Mouse (Mus musculus) layer of hippocampus, adult 9-11 months (tissue): ENCODE measurements around the gene Klf9.

Experiments
- DNase-seq: peaks from one replicate; pipeline ENCODE4 v3.0.0; 2022

The Klf9 gene

DNA sequence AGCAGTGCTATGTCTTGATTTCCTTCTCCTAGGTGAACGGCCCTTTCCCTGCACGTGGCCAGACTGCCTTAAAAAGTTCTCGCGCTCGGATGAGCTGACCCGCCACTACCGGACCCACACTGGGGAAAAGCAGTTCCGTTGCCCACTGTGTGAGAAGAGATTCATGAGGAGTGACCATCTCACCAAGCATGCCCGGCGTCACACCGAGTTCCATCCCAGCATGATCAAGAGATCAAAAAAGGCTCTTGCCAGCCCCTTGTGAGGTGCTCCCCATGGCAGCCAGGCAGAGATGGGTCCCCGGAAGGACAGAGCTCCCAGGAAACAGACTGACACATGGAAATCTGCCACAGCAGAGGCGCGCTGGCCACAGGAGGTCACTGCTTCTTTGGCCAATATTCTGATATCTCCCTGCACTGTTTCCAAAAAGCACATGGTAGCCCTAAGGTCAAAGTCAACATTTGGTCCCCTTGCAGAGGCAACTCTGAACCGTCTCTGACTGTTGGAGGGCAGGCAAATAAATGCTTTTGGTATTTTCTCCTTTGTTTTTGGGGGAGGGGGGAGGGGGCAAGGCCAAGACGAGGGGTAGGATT lies 23.7 kb downstream of the Klf9 start:
- DNase-seq, result no peak

DNA sequence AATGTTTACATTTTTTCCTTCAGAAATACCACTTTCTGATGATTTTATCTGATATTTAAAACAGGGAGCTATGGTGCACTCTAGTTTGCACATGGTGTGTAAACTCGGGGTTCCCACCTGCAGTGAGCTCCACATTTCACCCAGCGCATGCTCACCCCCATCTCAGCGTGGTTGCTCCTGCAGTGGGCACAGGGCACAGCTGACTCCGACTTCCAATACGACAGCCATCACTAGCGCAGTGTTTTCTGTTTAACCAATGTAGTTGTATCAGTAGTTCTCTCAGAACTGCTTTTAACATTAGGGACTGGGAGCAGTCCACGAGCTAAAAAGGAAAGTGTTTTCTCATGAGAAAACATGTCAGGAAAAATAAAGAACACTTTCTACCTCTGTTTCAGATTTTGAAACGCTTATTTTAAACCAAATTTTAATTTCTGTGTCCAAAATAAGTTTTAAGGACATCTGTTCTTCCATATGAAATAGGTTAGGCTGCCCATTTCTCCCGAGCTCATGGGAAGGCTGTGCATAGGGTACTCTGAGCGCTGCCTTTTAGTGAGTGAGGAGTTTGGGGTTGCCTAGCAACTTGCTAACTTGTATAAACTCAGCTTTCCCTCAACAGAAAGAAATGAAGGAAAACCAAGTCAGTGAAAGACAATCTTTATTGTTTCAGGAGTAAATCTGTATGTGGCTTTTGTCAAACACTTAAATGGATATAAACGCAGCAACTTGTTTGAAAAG lies 25.7 kb downstream of the Klf9 start:
- no peak for DNase-seq

DNA sequence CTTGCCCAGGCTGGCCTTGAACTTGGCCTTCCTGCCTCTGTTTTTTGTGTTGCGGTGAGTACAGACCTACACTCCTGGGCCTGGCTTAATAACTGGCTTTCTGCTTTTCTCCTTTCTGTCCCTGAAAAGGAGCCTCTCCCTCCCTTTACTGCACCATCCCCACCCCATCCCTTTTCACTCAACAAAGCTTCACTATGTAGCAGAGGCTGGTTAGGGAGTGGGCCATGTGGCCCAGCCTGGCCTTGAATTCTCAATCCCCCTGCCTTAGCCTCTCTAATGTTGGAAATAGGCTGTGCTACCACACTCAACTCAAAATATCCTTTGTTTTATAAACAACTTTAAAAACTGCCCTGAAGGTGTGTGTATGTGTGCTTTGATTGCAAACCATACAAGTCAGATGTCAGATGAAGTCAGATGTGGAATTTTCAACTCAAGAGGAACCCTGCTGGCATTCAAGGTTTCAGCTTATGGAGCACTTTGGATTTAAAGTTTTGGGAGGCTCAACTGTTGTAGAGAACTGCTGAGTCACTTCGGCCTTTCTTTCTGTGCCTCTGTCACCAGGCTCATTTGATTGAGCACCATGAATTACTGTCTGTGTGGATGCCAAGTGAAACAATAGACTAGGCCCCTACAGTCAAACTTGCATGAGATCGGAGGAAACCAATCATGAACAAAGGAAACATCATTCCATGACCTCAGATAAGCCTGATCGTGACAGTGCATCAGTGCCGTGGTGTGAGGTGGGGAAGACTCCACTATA lies 28.1 kb downstream of the Klf9 start:
- no peak for DNase-seq

DNA sequence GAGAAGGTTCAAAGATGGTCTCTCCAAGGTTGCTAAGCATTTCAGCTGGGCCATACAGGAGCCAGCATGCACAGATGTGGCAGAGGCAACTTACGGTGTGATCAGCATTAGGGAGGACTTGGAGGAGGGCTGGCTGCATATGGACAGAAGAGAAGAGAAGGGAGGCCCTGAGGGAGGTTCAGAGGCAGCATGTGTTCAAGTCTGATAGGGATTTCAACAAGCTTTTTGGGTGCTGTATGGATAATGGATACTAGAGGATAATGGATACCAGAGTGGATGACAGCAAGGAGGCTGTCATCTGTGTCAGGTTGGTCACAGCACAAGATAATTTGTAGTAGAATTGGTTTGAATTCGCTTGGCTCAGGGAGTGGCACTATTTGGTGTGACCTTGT lies 28.6 kb downstream of the Klf9 start:
- no peak for DNase-seq

DNA sequence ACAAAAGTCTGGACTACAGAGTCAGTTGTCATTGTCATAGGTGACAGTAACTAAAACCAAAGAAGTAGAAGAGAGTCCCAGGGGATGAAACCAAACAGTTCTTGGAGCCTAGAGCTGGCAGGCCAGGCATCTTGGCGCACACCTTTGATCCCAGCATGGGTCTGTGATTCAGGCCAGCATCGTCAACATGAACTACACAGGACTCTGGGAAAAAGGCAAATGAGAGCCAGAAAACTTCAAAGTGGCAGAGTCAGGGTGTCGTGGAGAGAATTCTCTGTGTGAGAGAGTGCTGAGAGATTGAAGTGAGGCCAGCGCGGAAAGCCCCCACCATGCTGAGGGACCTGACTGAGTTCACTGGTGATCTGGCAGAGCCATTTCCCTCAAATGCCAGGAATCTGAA lies 29.4 kb downstream of the Klf9 start:
- DNase-seq, result no peak

DNA sequence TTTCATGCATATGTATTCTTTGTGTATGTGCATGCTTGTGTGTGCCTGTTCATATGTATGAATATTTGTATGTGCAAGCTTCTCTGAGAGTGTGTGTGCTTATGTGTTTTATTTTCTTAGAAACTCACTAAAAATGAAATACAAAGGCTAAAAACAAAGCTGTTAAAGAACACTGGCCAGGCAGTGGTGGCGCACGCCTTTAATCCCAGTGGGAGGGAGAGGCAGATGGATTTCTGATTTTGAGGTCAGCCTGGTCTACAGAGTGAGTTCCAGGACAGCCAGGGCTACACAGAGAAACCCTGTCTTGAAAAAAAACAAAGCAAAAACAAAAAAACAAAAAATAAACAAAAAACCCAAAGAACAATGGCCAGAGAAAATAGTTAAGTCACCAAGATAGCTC lies 30.1 kb downstream of the Klf9 start:
- no peak for DNase-seq

DNA sequence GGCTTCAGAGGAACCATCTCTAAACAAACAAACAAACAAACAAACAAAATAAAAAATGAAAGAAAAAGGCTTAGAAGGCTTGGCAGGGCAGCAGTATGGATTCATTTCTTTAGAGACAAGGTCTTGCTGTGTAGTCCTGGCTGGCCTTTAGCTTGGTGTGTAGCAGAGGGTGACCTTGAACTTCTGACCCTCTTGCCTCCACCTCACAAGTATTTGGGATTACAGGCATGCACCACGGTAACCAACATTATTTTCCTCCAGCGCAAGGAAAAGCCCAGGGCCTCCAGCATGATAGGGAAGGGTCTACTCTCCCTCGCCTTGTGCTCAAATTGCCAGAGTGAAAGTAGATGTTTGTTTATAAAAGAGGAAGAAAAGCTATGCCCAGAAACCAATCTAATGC lies 34.1 kb downstream of the Klf9 start:
- DNase-seq, result no peak

DNA sequence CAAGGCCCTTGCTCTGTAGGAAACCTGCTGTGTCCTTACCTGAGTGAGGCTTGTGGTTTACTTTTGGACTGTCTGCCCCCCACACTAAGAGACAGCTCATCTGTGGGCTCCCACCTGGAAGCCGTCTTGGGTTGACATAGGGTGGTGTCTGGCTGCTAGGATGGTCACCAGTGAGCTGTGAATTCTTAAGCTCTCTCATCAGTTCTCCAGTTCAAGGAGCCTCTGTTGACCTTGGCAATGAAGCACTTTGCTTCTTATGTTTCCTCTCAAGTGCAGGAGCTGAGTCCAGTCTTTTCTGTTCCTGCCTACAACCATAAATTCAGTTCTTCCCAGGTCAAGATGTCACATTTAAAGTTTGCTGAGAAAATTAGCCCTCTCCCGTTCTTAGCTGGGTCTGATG lies 34.5 kb downstream of the Klf9 start:
- DNase-seq, result no peak

DNA sequence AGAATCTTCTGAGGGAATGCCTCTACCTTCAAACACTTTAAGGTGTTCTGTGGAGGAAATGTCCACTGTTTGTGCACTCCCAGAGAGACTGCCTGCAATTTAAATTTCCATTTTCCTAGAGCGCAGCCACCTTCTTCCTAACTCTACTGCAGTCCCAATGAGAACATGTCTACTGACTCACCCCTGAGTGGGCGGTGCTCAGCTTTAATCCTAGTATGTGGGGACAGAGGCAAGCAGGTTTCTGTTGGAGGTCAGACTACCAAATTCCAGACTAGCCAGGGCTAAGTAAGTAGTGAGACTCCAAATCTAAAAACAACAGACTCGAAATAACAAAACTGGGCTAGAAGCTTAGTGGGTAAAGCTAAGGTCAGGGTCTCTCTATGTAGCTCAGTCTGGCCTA lies 37.5 kb downstream of the Klf9 start:
- DNase-seq, result no peak

DNA sequence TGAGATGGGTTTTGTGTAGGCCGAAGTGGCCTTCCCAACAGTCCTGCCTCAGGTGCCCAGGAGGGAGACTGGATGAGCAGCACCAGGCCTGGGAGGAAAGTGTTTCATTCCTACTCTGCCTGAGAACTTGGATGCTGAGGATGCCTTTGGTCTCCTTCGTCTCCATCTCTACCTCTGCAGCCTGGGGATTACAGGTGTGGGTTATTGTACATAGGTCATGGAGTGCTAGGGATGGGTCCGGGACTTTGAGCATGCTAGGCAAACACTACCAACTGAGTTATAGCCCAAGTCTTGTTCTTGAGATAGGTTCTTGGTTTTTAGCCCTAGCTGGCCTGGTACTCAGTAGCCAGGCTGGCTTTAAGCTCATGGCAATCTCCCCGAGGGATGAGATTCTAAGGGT lies 42.5 kb downstream of the Klf9 start:
- no peak for DNase-seq

DNA sequence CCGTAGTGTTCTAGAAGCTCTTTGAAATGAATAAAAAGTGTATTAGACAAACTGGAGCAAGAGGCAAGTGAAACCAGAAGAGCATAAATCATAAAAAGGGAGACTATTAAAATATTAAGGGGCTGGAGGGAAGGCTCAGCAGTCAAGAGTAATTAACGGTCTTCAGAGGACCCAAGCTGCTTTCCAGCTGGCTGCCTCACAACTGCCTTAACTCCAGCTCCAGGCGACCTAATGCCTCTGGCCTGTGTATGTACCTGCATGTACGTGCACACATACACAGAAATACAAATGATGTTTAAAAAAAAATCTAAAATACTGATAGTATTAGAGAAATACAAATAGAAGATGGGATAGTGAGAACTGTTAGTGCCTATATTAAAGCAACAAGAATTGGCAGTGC lies 43.0 kb downstream of the Klf9 start:
- no peak for DNase-seq

DNA sequence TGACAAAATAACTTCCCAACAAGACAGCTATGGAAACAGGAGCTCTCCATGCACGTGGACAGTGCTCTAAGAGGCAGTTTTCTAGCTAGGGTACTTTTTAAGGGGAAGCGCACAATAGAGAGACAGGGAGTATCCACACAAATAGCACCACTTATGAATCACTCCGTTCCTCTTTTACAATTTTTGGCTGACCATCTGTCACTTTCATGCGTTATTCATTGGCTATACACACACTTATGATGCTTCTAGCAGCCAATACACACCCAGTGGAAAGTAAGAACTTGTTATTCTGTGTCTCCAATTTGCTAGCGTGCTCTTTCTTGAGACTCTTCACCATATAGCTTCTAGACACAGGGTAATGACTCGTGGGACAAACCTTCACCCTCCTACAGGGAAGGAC lies 46.7 kb downstream of the Klf9 start:
- DNase-seq, result peak; percentile 26

DNA sequence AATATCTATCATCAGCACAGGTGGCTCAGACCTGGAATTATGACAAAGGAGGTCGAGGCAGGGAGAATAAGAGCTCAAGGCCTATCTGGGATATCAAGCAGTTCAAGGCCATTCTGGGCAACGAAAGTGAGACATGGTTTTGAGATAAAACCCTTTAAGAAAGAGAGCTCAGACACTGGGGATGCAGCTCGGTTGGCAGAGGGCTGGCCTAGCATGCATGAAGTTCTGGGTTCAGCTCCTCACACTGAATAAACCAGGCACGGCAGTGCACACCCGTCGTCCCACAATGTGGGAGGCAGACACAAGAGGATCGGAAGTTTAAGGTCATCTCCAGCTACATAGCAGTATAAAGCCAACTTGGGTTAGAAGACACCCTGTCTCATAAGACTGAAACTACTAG lies 48.0 kb downstream of the Klf9 start:
- DNase-seq, result no peak

DNA sequence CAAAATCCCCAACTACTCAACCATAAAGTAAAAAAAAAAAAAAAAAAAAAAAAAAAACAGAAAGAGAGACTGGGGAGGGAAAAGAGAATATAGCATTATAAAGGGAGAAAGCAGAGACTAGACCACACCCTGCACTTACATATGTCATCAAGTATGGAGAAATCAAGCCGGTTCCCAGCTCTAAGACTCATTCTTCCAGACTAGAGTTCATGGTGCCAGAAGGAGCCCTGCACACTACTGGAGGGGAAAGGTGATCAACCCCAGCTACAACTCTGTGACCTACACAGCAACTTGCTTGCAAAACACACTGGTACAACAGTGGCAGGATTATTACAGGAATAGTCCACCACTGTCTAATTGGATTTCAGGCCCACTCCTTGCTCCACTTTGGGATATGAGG lies 48.7 kb downstream of the Klf9 start:
- DNase-seq, result no peak

DNA sequence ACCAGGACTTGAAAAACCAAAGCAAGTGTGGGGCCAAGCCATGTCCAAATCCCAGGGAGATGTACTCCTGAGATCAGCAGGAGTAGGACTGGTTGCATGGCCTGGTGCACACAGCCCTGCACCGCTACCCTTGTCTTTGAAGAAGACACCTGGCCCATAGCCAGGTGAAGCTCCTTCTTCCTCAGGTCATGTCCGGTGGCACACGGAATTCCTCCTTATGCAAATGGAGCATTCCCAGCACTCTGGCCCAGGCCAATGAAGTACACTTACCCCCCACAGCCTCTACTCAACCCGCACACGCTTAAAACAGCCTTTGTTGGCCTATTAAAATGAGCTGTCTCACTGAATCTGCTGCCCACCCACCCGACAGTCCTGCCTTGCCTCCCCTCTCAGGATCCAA lies 50.5 kb downstream of the Klf9 start:
- DNase-seq, result no peak

DNA sequence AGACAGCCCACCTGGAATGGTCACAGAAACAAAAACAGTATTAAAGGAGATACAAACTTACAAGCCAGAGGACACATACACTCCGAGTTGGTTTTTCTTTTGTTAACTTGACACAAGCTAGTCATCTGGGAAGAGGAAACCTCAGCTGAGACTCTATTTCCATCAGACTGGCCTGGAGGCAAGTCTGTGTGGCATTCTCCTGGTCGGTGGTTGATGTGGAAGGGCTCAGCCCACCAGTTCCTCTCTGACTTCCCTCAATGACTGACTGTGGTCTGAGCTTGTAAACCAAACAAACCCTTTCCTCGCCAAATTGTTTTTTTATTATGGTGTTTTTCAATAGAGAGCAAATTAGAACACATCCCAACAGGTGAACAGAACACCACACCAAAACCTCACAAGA lies 52.0 kb downstream of the Klf9 start:
- DNase-seq, result no peak

DNA sequence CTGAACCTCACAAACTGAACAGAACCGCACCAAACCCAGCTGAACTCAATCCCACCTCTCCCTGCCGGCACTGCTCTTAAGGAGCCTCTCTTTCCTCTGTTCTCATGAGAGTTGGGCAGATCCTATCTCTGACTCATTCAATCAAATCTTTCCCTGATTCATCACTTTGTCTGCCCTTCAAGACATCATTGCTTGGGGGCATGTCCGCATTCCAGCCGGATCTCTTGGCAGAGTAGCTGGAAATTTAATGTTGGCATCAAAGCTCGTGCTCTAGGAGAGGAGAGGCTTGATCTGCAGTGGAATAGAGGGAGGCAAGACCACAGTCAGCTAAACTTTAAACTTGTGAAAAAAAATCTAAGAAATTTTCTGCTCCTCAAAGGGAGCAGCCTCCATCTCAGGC lies 61.1 kb downstream of the Klf9 start:
- DNase-seq, result no peak

DNA sequence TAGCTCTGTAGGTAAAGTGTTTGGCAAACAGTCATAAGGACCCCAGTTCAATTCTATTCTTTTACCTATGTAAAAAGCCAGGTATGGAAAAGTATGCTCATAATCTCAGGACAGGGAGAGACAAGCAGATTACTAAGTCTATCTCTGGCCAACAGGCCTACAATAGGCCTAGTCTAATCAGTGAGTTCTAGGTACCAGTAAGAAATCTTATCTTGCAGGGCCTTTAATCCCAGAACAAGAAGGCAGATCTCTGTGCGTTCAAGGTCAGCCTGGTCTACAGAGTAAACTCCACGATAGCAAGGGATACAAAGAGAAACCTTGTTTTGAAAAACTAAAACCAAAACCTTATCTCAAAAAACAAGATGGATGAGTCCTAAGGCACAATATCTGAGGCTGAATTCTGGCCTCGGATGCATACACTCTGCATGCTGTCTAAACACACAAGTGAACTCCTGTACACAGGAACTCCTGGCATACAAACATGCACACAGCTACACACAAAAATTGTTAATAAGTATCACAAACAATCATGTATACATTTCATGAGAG lies 62.6 kb downstream of the Klf9 start:
- no peak for DNase-seq

DNA sequence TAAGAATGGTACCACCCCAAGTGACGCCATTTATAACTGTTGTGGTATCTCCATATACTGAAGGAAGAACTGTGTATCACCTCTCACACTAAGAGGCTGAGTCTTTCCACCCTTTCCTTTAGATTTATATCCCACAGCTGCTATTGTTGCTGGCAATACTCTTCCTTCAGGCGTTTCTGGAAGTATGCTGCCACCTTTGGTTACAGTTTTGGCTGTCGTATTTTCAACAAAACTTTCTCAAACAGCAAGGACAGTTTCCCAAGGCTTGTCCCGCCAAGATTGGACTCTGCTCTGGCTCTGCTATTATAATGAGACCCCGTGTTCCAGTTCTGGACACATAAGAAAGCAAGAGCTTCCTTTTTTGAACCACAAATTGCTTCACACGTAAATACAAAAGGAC lies 70.3 kb downstream of the Klf9 start:
- no peak for DNase-seq

DNA sequence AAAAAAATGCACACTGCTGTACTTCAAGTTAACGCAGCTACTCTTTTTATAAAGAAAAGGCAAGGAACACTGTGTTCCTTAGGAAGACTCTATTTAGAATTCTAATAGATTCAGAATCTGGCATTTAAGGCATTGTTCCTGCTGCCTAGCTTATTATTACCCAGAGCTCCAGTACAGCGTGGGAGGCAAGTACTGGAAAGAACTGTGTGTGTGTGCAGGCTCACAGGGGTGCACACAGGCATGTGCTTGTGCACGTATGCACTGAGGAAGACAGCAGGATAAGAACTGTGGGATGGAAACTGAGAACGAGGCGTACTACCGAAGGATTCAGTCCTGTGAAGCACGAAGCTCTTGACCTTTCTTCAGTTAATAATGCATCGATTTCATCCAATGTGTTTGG lies 73.3 kb downstream of the Klf9 start:
- DNase-seq, result peak; percentile 92
